Mouse (Mus musculus) bone marrow macrophage, adult 2 months (primary cell): ENCODE measurements around the gene Slc2a9. TPM values are rescaled to one million over a fixed set of nuclear protein-coding genes. Genes with fewer than 3 reads are reported as not detected.
A peak's percentile ranks its signal among the peaks of the same experiment; 100 is the strongest.

Experiments used
- H3K27ac ChIP-seq: 2 replicates; pipeline ENCODE4 v1.5.1; 2012; ENCODE audit warnings: low read depth, low read length; ENCODE audit not compliant: insufficient read depth
- H3K4me1 ChIP-seq: 2 replicates; pipeline ENCODE4 v1.6.1; 2012; ENCODE audit warnings: low read length; ENCODE audit not compliant: control insufficient read depth, insufficient read depth
- H3K4me3 ChIP-seq: 2 replicates; pipeline ENCODE4 v1.5.1; 2012; ENCODE audit warnings: mild to moderate bottlenecking, low read length, moderate library complexity; ENCODE audit not compliant: insufficient read depth
- CTCF ChIP-seq: IDR thresholded peaks from 2 replicates; pipeline ENCODE4 v1.5.1; 2012; ENCODE audit warnings: low read depth, mild to moderate bottlenecking, low read length, moderate library complexity
- POLR2A ChIP-seq: IDR thresholded peaks from 2 replicates; pipeline ENCODE4 v1.6.1; 2012; ENCODE audit warnings: mild to moderate bottlenecking, low read depth, low read length, borderline replicate concordance
- polyA plus RNA-seq: library from polyadenylated mRNA; stranded (reverse); fragments of >200 nt; gene quantifications from 2 replicates; pipeline ENCODE4 v1.2.4, GENCODE M21; 2012; ENCODE audit not compliant: missing spikeins, insufficient read depth, insufficient read length

Slc2a9 gene
- polyA plus RNA-seq, 1 experiment: 15.0 TPM

- H3K4me1 ChIP-seq: no peaks in the 10 kb centered on the region
- H3K4me3 ChIP-seq: no peak overlapping the region
- TF ChIP-seq POLR2A (no peak), CTCF (no peak)
- no peak overlapping the region for H3K27ac ChIP-seq
Observed at GRCm38 (mm10) chr5:38350351-38350929, 152.5 kb downstream of the Slc2a9 start.

GRCm38 (mm10) chr5:38346646-38347432 lies 156.1 kb downstream of the Slc2a9 start:
- no peak overlapping the region for H3K4me3 ChIP-seq
- no peak overlapping the region for H3K27ac ChIP-seq
- no peaks in the 10 kb centered on the region for H3K4me1 ChIP-seq
- TF ChIP-seq POLR2A: no peak
- TF ChIP-seq CTCF: no peak

- Histone ChIP-seq H3K4me1 (no peaks in the 10 kb centered on the region), H3K4me3 (no peak overlapping the region), H3K27ac (no peak overlapping the region)
- TF ChIP-seq CTCF (no peak), POLR2A (no peak)
Observed at GRCm38 (mm10) chr5:38343101-38343500, 159.8 kb downstream of the Slc2a9 start.

- H3K4me3 ChIP-seq: no peak overlapping the region
- no peak overlapping the region for H3K27ac ChIP-seq
- no peak for TF ChIP-seq POLR2A
- no peak for TF ChIP-seq CTCF
- H3K4me1 ChIP-seq: no peaks in the 10 kb centered on the region
Observed at GRCm38 (mm10) chr5:38334582-38334981, 168.4 kb downstream of the Slc2a9 start.

GRCm38 (mm10) chr5:38333381-38333780 lies 169.6 kb downstream of the Slc2a9 start:
- TF ChIP-seq POLR2A: no peak
- TF ChIP-seq CTCF: no peak

GRCm38 (mm10) chr5:38318966-38319786 lies 183.8 kb downstream of the Slc2a9 start, which contains the start of gene Drd5:
Drd5 (plus strand) TSS chr5:38319367.
- Histone ChIP-seq H3K4me1 (no peaks in the 10 kb centered on the region), H3K27ac (no peak within 1 kb of the TSS), H3K4me3 (no peak within 1 kb of the TSS)
- no peak for TF ChIP-seq CTCF
- TF ChIP-seq POLR2A: no peak

More at GRCm38 (mm10) chr5:38333381-38333780, 169.6 kb downstream of the Slc2a9 start:
- H3K4me3 ChIP-seq: no peak overlapping the region
- no peaks in the 10 kb centered on the region for H3K4me1 ChIP-seq
- no peak overlapping the region for H3K27ac ChIP-seq

GRCm38 (mm10) chr5:38309795-38310194 lies 193.1 kb downstream of the Slc2a9 start:
- TF ChIP-seq CTCF: no peak
- TF ChIP-seq POLR2A: no peak
- Histone ChIP-seq H3K27ac (no peak overlapping the region), H3K4me3 (no peak overlapping the region), H3K4me1 (no peaks in the 10 kb centered on the region)

- no peaks in the 10 kb centered on the region for H3K4me1 ChIP-seq
- no peak overlapping the region for H3K4me3 ChIP-seq
- TF ChIP-seq CTCF (no peak), POLR2A (no peak)
- no peak overlapping the region for H3K27ac ChIP-seq
Observed at GRCm38 (mm10) chr5:38308873-38309272, 194.1 kb downstream of the Slc2a9 start.

- TF ChIP-seq CTCF (peak; percentile 100), POLR2A (no peak)
- Histone ChIP-seq H3K27ac (no peak overlapping the region), H3K4me3 (peak overlapping the region; percentile 44), H3K4me1 (no peaks in the 10 kb centered on the region)
Observed at GRCm38 (mm10) chr5:38307255-38308101, 195.5 kb downstream of the Slc2a9 start.
